Mouse (Mus musculus): ENCODE measurements around the gene Fkbp11. TPM values are rescaled to one million over a fixed set of nuclear protein-coding genes. Genes with fewer than 3 reads are reported as not detected.

Gene Fkbp11
- polyA plus RNA-seq, 1 experiment from 2014 or later = 26.3 TPM

Other genes starting within 250 kb of the Fkbp11 start
- gene Lalba, start 245.5 kb downstream of the Fkbp11 start, polyA plus RNA-seq (2016; fragmentation: Nextera tagmentation; extraction: Ambion mirVana) = not detected in 2 replicates
- gene Olfr279, start 235.8 kb downstream of the Fkbp11 start, polyA plus RNA-seq (2016; fragmentation: Nextera tagmentation; extraction: Ambion mirVana) = 0.12 TPM in 1 of 2 replicates, not detected in the other
- 175 and 177 TPM in 2 replicates for gene Kansl2, start 193.9 kb downstream of the Fkbp11 start, polyA plus RNA-seq (2016; fragmentation: Nextera tagmentation; extraction: Ambion mirVana)
- 58.0 and 58.9 TPM in 2 replicates for gene Ccnt1, start 157.3 kb downstream of the Fkbp11 start, polyA plus RNA-seq (2016; fragmentation: Nextera tagmentation; extraction: Ambion mirVana)
- gene 4930415O20Rik, start 157.2 kb downstream of the Fkbp11 start, polyA plus RNA-seq (2016; fragmentation: Nextera tagmentation; extraction: Ambion mirVana) = not detected in 2 replicates
- gene Adcy6, start 118.1 kb downstream of the Fkbp11 start, polyA plus RNA-seq (2016; fragmentation: Nextera tagmentation; extraction: Ambion mirVana) = 18.7 and 22.2 TPM in 2 replicates
- 64.5 and 72.8 TPM in 2 replicates for gene Cacnb3, start 97.4 kb downstream of the Fkbp11 start, polyA plus RNA-seq (2016; fragmentation: Nextera tagmentation; extraction: Ambion mirVana)
- gene Ddx23, start 65.3 kb downstream of the Fkbp11 start, polyA plus RNA-seq (2016; fragmentation: Nextera tagmentation; extraction: Ambion mirVana) = 28.8 and 29.8 TPM in 2 replicates
- gene Rnd1, start 50.7 kb downstream of the Fkbp11 start, polyA plus RNA-seq (2016; fragmentation: Nextera tagmentation; extraction: Ambion mirVana) = 0.57 and 0.91 TPM in 2 replicates
- 1.1 and 1.2 TPM in 2 replicates for gene Ccdc65, start 20.0 kb downstream of the Fkbp11 start, polyA plus RNA-seq (2016; fragmentation: Nextera tagmentation; extraction: Ambion mirVana)
- gene Arf3, start 35.0 kb upstream of the Fkbp11 start, polyA plus RNA-seq (2016; fragmentation: Nextera tagmentation; extraction: Ambion mirVana) = 51.2 and 52.1 TPM in 2 replicates
- 1.5 and 1.7 TPM in 2 replicates for gene Wnt10b, start 50.0 kb upstream of the Fkbp11 start, polyA plus RNA-seq (2016; fragmentation: Nextera tagmentation; extraction: Ambion mirVana)
- 0.13 and 0.38 TPM in 2 replicates for gene Wnt1, start 61.7 kb upstream of the Fkbp11 start, polyA plus RNA-seq (2016; fragmentation: Nextera tagmentation; extraction: Ambion mirVana)
- gene Ddn, start 81.3 kb upstream of the Fkbp11 start, polyA plus RNA-seq (2016; fragmentation: Nextera tagmentation; extraction: Ambion mirVana) = 0.04 TPM in 1 of 2 replicates, not detected in the other
- gene Prkag1, start 103.3 kb upstream of the Fkbp11 start, polyA plus RNA-seq (2016; fragmentation: Nextera tagmentation; extraction: Ambion mirVana) = 85.9 and 87.1 TPM in 2 replicates
- gene Kmt2d, start 143.0 kb upstream of the Fkbp11 start, polyA plus RNA-seq (2016; fragmentation: Nextera tagmentation; extraction: Ambion mirVana) = 12.9 and 14.2 TPM in 2 replicates
- gene Rhebl1, start 166.3 kb upstream of the Fkbp11 start, polyA plus RNA-seq (2016; fragmentation: Nextera tagmentation; extraction: Ambion mirVana) = 19.3 and 20.7 TPM in 2 replicates
- 0.67 and 1.2 TPM in 2 replicates for gene Dhh, start 170.3 kb upstream of the Fkbp11 start, polyA plus RNA-seq (2016; fragmentation: Nextera tagmentation; extraction: Ambion mirVana)
- gene Lmbr1l, start 190.0 kb upstream of the Fkbp11 start, polyA plus RNA-seq (2016; fragmentation: Nextera tagmentation; extraction: Ambion mirVana) = 21.5 and 26.4 TPM in 2 replicates
- gene Tuba1b, start 206.4 kb upstream of the Fkbp11 start, polyA plus RNA-seq (2016; fragmentation: Nextera tagmentation; extraction: Ambion mirVana) = 1,598 and 1,609 TPM in 2 replicates
- not detected in 2 replicates for gene Gm49450, start 225.4 kb upstream of the Fkbp11 start, polyA plus RNA-seq (2016; fragmentation: Nextera tagmentation; extraction: Ambion mirVana)
- gene Tuba1a, start 225.5 kb upstream of the Fkbp11 start, polyA plus RNA-seq (2016; fragmentation: Nextera tagmentation; extraction: Ambion mirVana) = 2,353 and 2,615 TPM in 2 replicates